Mouse (Mus musculus) activated CD4-positive, CD25-positive, alpha-beta regulatory T cell, adult 4 months (primary cell): Measurements from ENCODE around the gene Mrm3. TPM values are rescaled to one million over a fixed set of nuclear protein-coding genes. Genes with fewer than 3 reads are reported as not detected.

Experiments used
- ATAC-seq: one replicate; pipeline ENCODE4 v1.8.0; 2017
- polyA plus RNA-seq, 2 experiments: library from polyadenylated mRNA; unstranded; fragments of 100-300 nt; shearing (Covaris generic); gene quantifications; one replicate each; pipeline ENCODE4 v1.2.1; 2017

Mrm3 gene
- polyA plus RNA-seq, 2 experiments from 2014 or later: 9.3 to 14.0 TPM

- ATAC-seq: peak; percentile 90
Measured at GRCm38 (mm10) chr11:76253145-76253917, 9.8 kb downstream of the Mrm3 start.

- ATAC-seq: no peak
Measured at GRCm38 (mm10) chr11:76253918-76254264, 10.4 kb downstream of the Mrm3 start.

- ATAC-seq: no peak
Measured at GRCm38 (mm10) chr11:76255431-76256001, 12.0 kb downstream of the Mrm3 start.

DNA sequence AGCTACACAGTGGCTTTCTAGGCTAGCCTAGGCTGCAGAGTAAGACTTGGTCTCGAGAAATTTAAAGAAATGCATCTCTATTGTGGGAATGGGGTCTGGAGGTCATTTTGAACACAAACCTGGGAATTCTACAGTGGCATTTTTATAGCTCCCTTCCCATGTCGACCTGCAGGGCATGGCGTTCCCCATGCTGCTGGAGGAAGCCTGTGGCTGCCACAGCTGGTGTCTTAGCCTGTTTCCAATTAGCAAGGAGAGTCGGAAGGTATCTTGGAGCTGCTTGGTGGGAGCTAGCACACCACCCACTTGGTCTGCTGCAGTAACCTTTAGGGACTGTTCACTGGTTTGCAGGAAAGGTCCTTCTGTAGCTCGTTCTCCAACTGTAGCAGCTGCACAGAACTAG lies 12.6 kb downstream of the Mrm3 start:
- no peak for ATAC-seq

DNA sequence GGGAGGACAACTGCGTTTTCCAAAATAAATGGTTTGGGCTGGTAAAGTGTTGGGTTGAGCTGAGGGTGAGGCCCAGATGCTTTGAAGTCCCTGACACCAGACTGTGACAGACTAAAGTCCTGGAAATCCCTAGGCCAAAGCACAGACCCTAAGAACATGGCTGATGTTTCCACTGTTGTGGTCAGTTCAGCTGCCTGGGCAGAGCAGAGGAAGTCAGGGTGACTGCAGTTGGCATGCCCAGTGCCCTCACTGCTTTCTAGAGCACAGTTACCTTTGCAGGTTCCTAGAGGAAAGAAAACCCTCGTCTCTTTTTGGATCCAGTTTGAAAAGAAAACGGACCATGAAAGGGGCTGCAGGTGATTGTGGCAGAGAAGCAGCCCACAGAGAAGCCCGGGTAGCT lies 13.9 kb downstream of the Mrm3 start:
- no peak for ATAC-seq

- ATAC-seq: no peak
Measured at GRCm38 (mm10) chr11:76258511-76258910, 15.0 kb downstream of the Mrm3 start.

DNA sequence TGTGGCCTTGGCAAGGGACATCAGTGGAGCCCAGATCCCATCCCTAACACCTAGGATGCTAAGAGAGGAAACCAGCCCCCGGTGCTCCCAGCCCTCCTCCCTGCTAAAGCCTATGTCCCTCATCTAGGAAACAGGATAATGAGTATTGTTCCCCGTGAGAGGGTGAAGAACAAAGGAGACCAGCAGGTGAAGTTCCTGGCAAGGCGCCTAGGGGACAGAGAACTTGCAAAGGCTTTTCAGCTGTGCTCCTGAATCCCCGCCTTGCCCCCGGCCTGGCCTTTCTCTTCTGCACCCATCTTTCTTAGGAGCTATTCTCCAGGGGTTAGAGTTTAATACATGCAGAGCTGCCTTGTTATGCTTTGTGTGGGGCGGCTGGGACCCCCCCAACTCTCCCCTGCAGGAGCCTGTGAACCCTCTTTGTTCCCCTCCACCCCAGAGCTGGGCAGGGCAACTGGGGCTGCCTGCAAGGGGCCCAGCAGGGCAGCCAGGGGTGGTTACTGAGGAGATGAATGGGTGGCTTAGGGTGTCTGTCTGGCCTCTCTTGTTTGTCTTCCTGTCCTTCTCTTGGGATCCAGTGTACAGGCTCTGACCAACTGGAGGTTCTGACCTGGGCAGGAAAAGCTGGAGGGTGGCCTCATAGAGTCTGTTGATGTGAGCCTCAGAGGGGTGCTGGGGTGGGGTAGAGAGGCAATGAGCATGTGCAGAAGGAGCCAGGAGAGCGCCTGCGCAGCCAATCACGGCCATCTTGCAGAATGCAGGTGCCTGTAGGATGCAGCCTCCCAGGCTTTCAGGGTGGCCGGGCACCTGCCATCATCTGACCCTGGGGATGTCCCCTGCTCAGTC lies 16.9 kb downstream of the Mrm3 start:
- no peak for ATAC-seq

DNA sequence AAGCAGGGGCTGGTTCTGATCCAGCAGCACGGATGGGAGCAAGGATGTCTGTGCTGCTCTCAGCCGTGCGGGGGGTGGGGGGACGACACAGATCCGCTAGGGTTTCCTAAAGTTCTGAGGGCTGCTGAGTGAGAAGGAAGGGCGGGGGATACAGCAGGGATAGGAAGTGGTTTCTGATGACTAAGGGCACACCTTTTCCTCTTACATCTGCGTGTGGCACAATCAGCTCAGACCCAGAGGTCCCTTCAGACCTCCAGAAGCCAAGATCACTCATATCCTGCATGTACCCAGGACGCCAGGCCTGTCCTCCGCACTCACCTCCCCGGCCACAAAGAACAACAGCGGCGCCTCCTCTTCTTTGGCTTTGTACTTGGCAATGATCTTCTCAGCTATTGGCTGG lies 17.7 kb downstream of the Mrm3 start:
- peak; percentile 89 for ATAC-seq

GRCm38 (mm10) chr11:76262611-76263351 lies 19.3 kb downstream of the Mrm3 start:
- ATAC-seq: no peak

DNA sequence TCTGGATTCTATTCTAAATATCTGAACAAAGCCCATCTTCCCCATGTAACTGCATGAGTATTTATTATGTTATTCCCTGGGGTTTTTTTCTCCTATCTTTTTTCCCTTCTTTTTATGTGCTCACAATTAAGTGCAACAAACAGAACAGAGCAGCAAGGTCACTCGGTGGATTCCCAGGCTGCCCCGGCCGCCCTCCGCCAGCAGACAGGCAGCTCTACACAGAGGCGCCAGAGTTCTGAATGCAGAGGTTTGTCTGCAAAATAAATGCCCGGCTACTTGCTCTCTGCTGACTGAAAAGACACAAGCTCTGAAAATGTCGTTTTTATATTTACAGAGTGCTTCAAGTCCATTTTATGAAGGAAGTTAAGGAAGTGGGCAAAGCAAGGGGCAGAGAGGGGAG lies 24.0 kb downstream of the Mrm3 start:
- no peak for ATAC-seq

DNA sequence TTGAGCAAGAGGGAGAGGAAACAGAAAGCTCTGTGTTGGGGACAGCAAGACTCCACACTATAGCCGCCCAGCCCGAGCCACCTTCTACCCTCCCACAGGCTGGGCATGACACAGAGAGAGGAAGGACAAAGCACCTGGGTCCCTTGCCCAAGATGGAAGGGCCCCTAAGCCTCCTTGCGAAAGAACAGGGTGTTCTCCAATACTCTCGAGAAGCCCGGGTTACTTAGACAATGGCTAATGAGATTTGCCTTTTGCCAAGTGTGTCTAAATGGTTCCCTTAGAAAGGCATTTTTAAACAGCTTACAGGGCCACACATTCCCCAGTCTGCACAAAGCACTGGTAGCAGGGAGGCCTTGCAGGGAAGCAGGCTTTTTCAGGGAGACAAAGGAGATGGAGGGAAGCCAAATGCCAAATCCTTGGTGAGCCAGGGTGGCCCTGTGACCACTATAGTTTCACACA lies 24.5 kb downstream of the Mrm3 start:
- ATAC-seq: no peak

GRCm38 (mm10) chr11:76268521-76269065 lies 25.1 kb downstream of the Mrm3 start:
- no peak for ATAC-seq

GRCm38 (mm10) chr11:76272440-76272839 lies 28.9 kb downstream of the Mrm3 start:
- ATAC-seq: no peak

DNA sequence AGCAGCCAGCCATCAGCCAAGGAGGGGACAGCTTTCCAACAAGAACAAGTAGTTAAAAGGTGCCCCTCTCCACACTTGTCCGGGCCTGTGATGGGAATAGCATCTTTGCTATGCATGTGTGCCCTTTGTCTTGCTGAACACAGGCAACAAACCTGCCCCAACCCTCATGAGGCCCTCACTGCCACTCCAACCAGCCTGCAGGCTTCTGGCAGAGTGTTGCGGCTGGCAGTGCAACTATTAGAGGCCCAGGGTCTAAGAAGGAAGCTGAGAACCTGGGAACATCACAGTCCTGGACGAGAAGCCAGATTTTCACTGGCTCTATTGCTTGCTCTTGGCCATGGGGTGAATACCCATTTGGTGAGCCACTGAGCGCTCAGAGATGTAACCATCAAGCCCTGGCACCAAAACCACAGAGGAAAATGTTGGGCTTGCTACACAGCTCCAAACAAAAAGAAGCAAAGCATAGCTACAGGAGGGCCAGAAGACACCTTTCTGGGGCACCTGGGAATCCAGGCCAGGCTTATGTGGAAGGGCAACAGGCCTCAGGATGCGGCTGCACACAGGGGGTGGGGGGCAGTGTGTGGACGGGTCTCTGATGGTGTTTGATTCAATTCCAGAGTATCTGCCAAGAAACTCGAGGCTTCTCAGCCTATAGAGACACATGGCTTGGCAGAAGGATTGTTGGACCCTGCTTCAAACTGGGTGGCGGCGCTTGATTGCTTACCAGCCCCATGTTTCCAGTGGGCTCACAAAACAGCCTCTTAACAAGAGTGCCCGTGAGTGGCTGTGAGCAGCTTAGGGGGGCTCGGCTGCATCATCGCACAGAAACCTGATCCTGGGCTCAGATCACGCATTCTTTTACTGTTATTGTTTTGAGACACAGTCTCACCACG lies 35.7 kb downstream of the Mrm3 start:
- ATAC-seq: no peak

- ATAC-seq: no peak
Measured at GRCm38 (mm10) chr11:76279971-76280370, 36.5 kb downstream of the Mrm3 start.

GRCm38 (mm10) chr11:76283841-76284240 lies 40.3 kb downstream of the Mrm3 start:
- ATAC-seq: no peak

GRCm38 (mm10) chr11:76285431-76286075 lies 42.0 kb downstream of the Mrm3 start:
- no peak for ATAC-seq

DNA sequence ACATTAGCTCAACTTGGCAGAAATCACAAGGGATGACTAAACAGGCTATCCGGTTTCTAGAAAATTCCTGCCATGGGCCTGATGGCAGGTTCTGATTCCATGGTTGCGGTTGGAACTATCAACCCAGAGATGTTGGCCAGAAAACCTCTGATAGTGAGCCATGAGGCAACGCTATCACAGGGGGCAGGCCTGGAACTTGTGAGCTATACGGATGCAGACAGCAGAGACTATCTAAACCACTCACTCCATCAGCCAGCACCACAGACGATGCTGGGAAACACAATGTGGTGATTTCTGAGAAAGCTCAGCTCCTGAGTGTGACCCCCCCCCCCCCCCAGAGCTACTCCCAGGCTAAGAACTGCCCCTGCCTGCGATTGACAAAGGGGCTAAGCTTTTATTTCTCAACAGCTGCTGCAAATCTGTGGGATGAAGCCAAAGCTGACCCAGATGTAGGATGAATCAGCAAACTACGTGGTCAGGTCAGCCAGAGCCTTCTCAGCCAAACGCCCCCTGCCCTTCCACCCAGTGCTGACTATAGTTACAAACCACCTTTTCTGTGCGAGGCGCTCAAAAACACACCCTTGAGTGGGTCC lies 43.1 kb downstream of the Mrm3 start:
- no peak for ATAC-seq

GRCm38 (mm10) chr11:76287301-76287700 lies 43.8 kb downstream of the Mrm3 start:
- no peak for ATAC-seq

DNA sequence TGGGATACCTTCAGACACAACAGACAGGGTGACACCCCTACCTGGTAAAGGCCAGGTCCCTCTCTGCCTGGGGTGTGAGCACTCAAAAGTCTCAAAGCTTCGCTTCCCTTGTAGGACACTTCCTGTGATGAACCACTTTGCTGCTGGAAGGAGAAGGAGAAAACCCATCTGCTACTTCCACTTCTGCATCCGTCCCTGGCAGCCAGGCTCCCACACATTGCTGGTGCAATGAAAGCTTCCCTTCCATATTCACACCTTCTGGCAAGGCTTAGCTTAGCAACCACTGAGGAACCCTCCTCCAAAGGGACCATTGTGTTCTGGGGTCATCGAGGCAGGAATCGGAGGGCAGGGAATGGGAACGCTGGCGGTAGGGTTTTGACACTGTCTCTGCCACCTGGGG lies 45.1 kb downstream of the Mrm3 start:
- ATAC-seq: no peak

DNA sequence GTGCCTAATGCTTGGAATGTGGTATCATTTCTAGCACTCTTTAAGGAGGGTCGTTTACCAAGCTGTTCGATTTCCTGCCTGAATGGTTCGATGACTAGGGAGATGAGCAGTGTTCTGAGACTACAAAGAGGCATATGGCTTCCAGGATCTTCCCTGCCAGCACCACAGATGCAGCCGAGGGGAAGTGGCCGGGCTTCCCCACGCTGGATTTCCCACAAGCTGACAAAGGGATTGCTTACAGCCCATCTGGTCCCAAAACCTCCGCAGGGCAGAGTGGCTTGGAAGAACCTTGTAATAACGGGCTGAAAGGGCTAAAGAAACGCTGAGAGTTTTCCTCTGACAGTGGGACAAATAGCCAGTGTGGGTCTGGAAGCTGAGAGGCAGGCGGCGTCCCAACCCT lies 46.9 kb downstream of the Mrm3 start:
- no peak for ATAC-seq
